Mouse (Mus musculus) testis, postnatal 14 days (tissue): ENCODE measurements at regions not wholly inside any gene's neighbourhood (a gene's known extent, or its start where the extent isn't known, plus 50 kb on each side); places are given as distances from the start of the nearest gene placed in this dataset.

ENCODE experiments used
- DNase-seq: peaks from one replicate; pipeline ENCODE4 v3.0.0; 2021; ENCODE audit warnings: low spot score

DNA sequence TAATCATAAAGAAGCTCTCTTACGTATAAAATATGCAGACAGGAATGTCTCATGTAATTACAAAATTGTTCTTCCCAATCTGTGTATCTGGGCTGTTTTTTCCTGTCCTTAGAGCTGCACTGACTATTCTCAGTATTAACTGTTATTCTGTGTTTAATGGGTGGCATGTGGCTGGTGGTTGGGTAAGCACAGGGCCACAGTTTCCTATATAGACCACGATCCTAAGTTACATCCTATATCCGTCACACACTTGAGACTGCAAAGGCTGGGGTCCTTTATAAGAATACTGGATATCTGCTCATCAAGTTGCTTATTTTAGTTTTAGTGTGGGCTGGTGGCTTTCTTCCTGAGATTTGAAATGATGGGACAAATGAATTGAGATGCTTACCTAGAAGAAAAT lies 159.0 kb downstream of the Sox4 start:
- no peak for DNase-seq

DNA sequence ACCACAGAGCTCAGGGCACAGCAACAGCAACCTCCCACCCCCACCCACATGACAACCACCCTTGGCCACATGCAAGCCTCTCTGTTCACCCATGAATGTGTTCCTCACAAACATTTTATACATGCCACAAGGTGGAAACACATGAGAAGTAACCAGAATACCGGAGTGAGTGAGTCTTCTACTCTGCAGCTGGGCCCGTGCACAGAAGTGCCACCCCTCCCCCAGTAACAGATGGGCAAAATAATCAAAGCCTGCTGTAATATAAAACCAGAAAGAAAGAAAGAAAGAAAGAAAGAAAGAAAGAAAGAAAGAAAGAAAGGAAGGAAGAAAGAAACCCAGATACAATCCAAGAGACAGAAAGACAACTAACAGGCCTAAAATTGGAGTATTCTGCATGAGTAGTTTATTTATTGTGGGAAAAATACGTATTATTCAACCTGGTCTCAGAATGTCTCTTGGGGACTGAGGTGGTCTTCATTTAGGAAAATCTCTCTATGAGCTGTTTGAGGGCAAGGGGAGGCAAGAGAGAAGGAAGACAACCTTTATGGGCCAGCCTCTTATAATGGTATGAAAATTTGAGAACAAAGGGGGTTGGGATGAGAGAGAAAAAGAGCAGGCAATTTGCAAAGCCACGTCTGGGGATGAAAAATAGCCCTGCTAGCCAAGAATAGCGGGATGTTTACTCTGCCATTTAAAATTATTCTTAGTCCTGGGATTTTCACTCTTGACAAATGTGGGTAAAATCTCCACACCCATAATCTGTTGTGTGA lies 160.2 kb downstream of the Sox4 start:
- DNase-seq: no peak

DNA sequence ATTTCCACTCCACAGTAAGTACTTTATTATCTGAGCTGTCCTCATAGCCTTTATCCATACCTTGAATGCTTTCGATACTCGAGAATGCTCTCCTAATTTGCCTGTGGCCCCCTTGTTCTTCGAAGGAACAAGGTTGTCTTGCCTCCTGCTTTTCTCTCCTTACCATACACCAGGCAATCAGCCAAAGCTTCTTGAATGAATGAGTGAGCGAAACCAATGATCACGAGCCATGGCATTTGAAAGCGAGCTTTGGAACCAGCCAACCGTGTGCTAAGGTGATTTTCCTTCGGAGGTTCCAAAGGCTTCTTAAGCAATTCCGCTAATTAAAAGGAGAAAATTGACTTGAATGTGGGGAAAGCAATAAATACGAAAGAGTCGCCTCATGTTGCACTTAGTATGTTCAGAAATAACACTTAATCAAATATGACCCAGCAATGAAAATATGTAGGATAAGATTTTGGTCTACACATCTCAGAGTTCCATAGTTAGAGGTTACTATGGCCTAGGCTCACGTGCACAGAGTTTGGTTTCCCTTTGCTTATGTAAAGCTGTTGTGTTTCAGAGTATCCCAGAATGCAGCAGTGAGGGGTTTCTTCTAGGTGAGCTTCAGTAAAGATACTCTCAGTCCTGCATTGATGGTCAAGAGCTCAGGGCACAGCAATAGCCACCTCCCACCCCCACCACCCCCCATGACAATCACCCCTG lies 160.9 kb downstream of the Sox4 start:
- DNase-seq: no peak

DNA sequence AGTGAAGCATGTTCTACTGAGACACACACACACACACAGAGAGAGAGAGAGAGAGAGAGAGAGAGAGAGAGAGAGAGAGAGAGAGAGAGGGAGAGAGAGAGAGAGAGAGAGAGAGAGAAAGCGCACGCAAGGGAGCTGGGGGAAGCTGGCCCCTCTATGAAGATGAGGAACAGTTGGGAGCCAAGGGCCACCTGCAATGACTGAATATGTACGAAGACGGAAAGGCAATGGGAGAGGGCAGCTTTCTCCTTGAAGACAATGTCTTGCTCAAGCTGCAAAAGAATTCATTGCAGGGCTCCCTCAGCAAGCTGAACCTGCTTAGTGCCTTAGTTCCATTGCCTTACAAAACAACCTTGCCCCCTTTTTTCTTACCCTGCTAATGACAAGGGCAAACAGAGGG lies 163.1 kb downstream of the Sox4 start:
- DNase-seq: no peak

DNA sequence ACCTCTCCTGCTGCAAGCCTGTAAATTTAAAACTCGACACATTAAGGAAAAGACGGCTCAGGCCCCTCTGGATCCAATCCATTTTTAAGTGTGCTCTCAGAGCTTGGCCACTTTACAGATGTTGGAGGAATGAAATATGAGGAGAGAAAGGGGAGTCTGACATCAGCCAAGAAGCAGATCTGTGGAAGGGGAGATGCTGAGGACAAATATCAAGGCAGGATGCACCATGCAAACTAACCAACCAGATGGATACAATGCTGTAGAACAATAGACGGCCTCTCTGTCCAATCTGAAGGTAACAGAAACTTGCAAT lies 166.2 kb downstream of the Sox4 start:
- no peak for DNase-seq

DNA sequence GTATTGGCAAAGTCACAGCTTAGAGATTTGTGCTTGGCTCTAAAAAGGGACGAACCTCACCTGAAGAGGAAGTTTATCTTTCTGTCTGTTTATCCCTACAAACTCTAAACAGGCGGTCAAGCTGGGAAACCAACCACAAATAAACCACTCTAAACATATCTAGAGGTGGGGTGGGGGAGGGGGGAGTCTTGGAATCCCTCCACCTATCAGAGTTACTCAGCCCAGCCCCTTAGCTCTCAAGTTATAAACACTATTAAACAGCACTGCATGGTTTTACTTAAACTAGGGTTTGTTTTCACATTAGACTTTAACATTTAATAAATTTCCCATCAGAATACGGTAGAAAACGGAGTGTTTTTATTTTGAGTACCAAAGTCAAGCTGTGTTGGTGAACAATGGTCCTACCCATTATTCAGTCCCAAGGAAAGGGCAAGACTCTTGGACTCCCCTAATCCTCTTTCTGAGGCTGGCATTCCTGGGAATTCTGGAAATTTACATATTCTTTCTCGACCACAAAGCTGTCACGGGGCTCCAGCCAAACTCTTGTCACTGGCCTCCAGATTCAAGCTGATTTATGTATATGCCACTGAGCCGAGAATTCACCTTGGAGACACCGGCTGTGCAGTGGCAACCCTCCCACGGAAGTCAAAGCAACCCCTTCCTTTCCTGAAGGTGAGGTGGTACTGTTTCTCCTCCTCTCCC lies 166.7 kb downstream of the Sox4 start:
- DNase-seq: no peak

DNA sequence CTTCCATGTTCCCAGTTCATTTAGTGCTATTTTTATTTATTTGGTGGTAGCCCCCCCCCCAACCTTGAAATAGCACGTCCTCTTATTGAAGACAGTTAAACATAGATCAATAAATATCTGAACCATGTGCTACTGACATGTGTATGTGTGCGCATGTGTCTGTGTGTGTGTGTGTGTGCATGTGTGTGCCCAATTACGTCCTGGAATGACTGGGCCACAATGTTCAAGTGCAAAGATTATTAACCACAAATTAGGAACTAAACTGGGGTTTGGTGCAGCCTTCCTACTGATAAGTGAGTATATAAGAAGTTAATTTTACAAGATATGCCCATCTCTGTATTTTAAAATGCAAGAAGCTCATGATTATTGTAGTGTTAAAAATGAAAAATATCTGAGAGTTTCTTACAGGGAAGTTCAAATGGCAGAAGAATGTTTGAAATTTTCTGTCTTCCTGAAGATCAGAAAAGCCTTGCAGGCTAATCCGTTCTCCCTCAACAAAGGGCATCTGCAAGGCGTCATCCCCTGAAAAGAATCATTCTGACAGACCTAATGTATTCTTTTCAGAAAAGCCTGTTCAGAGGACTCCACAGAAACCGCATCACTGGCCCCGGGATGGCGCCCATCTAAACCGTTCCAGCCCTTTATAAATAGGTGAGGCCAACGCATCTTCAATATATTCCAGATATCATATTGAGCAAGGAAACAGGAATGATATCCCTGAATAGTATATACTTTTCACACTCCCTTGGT lies 170.8 kb downstream of the Sox4 start:
- no peak for DNase-seq

DNA sequence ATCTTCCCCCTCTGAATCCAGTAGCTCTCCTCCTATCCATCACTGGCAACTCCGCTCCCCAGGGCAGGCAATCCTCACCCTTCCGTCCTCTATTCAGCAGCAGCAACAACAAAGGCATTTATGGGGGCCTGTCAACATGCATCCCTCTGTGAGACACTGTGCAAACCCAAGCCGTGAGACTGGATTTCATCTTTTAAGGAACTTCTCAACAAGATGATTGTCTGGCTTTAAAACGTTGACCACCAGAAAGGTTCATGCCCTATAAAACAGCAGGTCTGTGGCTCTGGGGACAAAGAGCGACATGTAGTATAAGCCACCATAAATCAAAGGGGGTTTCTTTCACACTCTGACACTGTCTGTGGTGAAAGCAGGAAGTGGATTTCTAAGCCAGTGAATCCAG lies 171.4 kb downstream of the Sox4 start:
- no peak for DNase-seq

DNA sequence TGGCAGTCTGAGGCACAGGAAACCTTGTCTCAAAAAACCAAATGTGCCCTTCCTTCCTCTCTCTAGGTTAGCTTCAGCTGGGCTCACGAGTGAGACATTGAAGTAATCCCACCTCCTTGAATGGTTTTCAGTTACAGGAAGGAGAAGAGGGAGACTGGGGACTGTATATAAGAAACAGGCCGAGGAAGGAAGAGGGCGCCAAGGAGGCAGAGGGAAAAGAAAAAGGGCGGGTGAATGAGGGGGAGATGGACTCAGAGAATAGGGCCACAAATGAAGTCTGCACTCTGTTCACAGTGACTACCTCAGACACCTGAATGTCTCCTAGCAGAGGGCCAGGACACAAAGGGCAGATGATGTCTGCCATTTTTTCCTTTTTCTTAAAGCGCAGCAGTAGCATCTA lies 171.9 kb downstream of the Sox4 start:
- DNase-seq: no peak

DNA sequence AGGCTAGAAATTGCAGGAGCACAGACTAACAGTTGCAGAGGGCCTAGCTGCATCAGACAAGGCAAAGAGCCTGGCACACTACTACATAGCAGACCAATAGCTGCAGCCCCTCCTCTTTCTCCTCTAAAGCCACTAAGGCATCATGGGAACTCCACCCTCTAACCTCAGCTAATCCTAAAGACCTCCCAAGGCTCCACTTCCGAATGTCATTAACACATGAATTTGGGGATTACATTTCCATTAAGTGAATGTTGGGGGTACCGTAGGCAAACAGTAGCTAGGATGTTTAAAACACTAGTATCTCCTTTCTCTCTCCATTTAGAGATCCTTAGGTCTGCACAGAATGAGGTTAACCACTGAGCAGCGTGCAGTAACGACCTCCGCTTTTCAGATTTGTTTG lies 173.1 kb downstream of the Sox4 start:
- no peak for DNase-seq

DNA sequence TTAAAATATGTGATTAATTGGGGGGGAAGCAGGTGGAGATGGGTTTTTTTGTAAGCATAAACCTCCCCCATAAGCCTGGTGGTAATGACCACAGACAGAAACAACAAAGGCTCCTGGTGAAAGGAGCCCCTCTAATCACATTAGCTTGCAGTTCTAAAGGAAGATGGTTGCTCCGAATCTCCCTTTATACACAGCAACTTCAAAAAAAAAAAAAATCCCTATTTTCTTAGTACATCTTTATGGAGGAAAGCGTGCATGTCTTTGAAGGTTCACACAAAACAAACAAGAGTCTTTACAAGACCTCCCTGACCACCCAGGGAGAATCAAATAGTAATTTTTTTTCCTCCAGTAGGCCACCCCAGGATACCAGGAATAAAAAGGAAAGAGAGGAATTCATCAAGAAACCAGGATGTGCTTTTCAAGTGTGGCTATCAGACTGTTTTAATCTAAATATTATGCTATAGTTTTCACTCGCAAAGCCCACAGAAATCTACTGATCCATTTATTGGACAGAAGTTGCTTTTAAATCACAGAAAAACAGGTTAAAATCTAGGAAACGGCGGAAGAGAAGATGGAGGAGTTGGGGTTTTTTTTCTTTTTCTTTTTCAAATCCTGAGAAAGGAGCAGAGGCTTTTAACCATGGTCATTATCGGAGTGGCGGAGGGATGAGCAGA lies 178.2 kb downstream of the Sox4 start:
- no peak for DNase-seq

DNA sequence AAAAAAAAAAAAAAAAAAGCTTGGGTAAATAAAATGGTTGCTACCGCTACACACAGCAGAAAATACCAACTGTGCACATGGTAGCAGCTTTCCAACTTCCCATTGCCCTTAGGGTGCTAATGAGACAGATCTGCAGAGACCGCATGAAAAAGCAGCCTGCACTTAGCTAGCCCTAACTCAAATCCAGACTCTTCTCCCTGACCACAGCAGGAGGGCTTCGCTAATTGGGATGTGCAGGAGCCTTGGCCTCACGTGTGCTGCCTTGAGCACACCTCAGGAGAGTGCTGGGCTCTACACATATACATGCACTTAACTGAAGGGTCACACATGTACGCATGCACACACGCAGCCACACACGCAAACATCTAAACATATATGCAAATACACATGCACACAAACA lies 178.9 kb downstream of the Sox4 start:
- no peak for DNase-seq

DNA sequence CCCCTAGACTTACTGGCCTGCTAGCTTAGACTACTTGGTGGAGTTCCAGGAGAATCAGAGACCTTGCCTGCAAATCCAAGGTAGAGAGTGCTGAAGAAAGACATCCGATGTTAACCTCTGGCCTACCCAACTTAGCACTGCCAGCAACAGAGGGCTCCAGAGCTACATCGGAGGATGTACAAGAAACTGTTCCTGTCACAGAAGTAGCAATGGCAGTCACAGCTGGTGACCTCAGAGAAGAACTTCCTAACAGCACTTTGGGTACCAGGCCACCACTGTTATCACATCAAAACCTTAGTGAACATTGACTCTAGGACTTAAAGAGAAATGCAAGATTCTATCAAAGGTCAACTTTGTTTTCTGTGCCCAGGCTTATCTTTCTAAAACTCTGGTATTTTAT lies 180.0 kb downstream of the Sox4 start:
- DNase-seq: no peak

DNA sequence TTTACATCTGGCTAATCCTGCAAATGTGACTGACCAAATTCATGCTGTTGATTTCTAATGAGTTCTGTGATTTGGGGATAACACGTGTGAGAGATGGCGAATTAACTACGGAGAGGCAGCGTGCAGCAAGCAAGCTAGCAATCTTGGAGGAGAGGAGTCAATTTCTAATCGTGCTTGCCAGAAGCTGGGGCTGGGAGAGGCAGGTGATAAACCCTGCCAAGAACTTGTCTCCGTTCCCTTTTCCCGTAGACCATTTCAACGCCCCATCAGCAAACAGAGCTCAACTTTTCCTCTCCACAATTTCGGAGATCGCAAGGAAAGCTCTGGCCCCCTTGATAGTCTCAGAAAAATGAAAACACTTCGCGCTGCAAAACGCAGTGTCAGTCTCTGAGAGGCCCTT lies 183.0 kb downstream of the Sox4 start:
- DNase-seq: no peak

DNA sequence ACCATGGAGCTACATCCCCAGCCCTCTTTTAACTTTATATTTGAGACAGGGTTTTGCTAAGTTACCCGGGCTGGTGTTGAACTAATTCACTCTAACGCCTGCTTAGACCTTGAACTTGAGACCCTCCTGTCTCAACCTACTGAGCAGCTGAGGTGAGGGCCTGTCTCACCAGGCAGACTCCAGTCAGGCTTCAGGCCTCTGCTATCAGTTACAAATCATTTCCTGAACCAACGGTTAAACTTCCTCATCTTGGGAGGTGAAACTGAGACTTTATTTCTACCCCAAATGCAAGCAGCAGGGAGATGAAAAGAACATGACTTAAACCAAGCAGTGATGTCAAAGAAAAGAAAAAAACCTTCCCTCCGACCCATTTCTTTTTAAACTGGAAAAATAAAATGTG lies 183.5 kb downstream of the Sox4 start:
- DNase-seq: no peak

DNA sequence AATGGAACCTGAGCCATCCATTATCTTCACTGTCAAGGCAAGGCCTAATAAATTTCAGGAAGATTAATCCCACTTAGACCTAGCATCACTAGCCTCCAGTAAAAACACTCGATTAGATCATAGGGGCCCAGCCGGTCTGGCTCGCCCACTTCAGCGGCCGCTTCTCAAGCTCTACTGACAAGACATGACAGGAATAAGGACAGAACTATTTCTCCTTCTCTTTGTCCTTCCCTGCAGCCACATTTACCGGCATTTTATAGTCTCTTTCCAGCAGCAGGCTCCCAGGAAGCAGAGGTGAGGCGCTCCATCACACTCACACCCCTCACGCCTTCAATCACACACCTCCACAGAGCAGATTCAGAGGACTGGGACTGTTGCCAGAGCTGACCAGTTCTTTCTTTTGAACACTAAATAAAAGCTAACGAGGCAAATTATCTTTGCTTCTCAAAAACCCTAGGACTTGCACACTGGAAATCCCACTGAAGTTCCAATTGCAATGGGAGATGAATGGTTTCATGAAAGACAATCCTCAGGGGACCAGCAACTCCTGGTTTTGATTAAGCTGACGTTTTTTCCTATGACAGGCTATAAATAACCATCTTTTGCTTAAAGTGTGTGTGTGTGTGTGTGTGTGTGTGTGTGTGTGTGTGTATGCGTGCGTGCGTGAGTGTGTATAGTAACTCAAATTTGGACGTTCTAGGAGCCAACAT lies 184.6 kb downstream of the Sox4 start:
- DNase-seq: no peak

DNA sequence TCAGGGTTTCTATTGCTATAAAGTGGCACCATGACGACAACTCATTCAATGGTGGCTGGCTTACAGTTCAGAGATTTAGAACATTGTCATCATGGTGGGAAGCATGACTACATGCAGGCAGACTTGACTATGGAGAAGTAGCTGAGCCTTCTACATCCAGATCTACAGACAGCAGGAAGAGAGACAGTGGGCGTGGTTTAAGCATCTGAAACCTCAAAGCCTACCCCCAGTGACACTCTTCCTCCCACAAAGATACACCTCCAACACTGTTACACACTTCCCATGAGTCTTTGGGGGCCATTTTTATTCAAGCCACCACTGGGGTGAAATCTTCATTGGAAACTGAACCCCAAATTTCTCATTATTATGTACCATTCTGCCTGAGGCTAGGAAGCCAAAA lies 191.0 kb downstream of the Sox4 start:
- DNase-seq: no peak

DNA sequence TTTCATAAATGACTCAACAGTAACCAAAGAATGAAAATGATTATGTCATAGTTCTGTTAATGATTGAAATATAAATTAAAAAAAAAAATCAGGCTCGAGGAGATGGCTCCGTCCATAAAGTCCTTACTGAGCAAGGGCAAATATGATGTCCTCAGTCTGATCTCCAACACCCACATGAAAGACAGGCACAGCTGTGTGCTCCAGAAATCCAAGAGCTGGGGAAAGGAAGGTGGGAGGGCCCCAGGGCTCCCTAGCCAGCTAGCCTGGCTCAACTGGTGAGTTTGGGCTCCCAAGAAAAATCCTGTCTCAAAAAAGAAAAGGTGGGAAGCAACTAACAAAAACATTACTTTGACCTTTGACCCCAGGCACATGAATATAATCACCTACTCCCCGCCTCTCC lies 194.5 kb downstream of the Sox4 start:
- no peak for DNase-seq

DNA sequence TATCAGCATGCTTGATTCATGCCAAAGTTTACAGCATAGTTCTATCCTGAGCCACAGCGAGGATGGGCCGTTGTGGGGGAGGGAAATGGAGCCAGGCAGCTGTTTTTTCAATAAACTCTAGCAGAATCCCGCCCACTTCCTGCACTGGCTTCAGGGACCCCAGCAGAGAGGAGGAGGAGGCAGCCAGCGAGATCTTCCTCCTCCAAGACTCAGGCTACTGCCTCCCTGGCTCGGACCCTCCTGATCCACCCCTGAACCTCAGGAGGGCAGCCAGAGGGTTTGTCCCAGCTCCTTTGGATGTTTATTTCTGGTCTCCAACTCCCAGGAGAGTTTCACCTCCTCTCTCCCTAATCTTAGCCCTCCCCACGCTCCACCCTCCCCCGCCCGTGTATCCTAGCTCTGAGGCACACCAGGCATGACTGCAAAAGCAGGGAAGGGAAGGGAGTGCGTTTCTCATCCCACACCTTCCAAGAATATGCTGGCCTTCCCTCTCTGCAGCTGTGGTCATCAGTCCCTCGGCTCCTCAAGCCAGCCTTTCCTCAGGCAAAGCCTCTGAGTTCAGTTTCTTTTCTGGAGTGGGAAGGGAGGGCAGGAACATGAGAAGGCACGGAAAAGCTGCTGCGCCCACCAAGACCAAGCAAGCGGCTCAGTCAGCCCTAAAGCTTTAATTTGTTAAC lies 195.5 kb downstream of the Sox4 start:
- DNase-seq: peak; percentile 75

DNA sequence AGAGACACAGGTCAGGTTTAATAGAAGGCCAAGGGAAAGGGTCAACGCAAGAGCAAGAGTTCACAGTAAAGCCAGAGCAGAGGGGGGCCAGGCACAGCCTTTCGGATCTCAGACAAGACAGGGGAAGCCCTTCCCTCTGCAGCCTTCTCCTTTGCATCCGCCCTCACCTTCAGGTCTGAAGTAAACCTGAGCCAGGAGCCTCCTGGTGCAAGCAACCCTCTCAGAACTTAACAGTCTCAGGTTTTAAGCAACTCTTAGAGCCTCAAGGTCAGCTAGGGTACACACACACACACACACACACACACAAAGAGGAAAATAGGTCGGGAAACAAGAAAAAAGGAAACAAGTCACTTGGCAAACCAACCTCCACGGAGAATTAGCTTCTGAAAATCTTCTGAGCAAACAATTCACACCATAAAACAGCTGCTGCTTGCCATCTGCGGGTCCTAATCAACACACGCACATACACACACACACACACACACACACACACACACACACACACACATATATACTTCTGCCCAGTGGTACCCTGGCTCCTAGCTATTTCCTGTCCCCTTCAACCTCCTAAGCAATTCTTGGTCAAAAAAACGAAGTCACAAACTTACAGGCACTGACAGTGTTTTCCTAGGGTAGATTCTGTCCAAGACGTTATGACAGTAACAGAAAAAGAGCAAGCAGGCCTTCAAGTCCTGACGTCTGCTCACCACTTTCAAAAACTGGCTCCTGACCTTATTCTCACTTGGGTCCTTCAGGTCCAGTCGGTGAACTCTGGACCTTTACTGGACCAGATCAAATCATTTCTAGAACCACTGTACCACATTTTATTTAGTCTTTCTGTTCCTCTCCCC lies 196.4 kb downstream of the Sox4 start:
- DNase-seq: no peak
